Mouse (Mus musculus): ENCODE data around the gene Ralgapb.

DNA sequence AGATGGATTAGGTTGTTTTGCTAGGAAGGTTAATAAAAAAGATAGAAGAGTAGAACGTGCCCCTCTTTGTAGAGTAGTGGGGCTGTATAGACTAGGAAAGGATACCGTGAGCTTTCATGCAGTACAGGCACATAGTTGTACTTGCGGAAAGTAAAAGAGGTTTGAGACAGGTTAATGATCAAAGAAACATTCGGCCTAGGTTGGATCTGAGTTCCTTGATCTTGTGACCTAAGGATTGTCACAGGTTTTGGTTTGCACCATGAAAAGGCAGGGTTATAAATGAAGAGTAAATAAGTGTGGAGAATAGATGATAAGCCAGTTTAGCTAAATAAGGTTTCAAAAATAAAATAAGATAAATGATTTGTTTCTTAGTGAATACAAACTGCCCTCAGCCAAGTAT, 45.5 kb upstream of the Ralgapb start:
- TF ChIP-seq CTCF (IDR thresholded peaks at IDR 0.05; ENCODE audit: low read depth, low read length), result no peak
- no peak for TF ChIP-seq POLR2A (IDR thresholded peaks at IDR 0.05; ENCODE audit: insufficient read depth, low read length)
